Mouse (Mus musculus) spleen, postnatal 10 days (tissue): ENCODE data around the gene H2-DMa.

Source experiments
- DNase-seq, 2 experiments: peaks; one replicate each; pipeline ENCODE4 v3.0.0; 2021 to 2022; ENCODE audit warnings: low spot score in 2 of 2

H2-DMa gene

DNA sequence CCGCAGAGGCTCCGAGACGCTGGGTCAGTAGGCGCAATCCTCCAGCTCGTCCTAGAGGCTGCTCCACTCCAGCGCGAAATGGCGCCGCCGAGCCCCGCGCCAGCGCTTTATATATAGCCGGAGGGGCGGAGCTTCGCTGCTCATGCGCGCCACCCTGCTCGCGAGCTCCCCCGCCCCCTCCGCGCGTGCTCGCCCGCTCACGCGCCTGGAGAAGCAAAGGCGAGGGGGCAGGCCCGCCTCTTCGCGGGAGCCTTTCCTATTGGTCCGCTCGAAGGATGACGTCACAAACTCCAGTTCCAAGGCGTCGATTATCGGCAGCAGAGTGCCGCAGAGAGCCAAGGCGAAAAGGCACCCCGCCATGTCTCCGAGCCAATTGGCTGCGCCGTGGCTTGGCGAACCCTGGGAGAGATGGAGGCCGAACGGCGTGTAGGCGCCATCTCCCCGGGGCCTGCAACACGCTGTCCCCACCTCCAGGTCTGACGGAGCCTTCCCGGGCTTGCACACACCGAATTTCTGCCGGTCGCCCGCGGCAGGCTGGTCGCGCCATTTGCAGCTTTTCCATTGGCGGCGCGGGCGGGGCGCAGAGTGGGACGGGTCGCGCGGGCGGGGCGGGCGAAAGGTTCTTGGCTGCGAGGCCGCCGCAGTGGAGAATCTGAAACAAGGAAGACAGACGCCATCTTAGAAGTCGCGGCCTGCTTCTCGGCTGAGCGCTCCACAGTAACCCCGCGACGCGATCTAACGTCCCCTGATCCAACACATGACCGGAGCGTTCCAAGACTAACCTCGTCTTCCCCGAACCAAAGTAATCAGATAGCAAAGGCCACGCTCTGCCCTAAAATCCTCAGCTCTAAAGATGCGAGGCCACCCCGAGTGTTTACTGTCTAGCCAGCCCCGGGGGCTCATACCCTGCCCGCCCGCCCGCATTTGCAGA, at the start of gene H2-DMa:
TSS of gene H2-DMa (plus strand) at position 293 of the 931 bp plus-strand sequence.
- DNase-seq: peak; percentile 98

DNA sequence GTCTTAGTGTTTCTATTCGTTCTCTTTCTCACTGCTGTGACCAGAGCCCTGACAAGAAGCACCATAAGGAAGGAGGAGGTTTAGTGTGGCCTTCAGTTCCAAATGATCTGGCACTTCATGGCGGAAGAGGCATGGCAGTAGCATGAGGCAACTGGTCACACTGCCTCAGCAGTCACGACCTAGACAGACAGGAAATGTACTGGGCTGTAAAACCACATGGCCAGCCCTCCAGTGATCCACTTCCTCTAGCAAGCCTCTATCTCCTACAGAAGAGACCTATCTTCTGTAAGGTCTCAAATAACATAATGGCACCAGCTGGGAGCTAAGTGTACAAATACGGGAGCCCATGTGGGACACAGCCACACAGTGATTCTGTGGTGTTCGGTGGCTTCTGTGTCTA, 47.2 kb upstream of the H2-DMa start:
- DNase-seq: no peak

DNA sequence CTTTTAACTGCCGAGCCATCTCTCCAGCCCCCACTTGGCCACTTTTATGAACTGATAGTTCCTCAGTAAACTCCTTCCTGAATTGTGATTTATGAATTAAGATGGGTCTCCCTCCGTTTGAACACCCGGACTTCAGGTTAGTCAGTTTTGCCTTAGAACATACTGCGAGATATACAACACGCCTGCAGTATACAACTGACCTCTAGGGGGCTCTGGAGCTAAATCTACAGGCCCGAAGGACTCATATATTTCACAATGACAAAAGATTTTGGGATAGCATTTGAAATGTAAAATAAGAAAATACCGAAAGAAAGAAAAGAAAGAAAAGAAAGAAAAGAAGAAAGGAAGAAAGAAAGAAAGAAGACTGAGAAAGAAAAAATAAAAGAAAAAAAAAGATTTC, 44.1 kb upstream of the H2-DMa start:
- DNase-seq: peak; percentile 72 to 89

DNA sequence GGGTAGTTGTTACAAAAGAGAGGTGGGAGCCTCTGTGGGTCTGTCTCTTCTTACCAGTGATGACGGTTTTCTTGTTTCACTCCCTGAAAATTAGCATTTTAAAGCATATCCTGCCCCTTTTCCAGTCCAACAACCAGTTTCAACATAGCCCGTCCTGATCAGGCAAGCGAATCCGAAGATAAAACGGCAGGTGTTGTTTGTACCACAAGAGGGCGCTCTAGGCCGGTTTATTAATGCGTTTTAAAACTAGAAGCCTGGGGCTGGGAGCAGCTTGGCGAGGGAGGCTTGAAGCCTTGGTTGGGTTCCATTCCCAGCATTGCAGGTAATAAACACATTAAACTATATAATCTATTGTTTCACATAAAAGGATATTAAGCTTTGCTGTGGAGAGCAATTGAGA, 41.8 kb upstream of the H2-DMa start:
- DNase-seq: peak; percentile 51 to 82

DNA sequence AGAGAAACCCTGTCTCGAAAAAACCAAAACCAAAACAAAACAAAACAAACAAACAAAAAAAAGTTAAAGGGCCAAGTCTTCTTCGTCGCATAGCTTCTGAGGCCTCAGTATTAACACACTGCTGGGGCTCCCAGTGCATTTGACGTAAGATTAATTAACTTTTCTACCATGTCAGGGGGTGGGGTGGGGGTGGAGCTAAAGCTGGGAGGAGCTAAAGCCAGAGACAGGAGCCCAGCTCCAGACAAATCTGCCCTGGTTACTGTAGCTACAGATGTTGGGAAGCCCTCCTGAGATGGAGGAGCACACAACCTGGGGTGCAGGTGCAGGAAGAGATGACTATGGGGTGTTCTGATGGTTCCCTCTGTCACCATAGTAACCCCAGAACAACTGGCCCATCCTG, 41.2 kb upstream of the H2-DMa start:
- DNase-seq: no peak

DNA sequence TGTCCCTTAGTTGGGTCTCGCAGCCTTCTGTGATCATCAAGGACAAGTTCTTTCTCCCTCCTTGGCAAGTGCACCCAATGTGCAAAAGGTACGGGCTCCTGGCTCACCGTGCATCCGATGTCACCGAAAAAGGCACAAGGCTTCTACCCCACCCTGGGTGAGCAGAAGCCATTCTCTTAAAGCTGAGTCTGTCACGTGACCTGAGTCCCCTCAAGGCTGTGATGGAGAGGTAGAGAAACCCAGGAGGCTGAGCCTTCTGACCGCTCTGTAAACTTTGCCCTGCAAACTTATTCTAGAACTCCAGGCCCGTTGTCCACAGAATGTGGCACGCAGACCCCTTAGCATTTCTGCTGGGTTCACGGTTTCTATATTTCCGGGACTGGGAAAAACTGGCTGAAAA, 40.3 kb upstream of the H2-DMa start:
- DNase-seq: no peak

DNA sequence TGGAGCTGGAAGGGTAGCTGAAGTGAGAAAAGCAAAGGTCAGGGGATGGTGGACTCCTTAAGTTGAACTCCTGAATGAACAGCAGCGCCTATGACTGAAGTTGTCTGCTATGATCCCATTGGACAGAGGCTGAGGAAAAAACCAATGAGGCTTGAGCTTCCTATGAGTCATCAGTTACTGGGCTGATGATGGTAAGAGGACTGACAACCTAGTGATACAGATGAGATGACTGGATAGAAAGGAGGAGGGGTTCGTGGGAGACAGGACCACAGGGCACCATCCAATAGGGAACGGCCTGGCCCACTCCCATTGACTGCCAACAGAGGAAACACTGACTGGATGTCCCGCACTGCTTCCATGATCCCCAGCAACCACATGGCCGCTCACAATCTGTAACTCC, 39.7 kb upstream of the H2-DMa start:
- no peak for DNase-seq

DNA sequence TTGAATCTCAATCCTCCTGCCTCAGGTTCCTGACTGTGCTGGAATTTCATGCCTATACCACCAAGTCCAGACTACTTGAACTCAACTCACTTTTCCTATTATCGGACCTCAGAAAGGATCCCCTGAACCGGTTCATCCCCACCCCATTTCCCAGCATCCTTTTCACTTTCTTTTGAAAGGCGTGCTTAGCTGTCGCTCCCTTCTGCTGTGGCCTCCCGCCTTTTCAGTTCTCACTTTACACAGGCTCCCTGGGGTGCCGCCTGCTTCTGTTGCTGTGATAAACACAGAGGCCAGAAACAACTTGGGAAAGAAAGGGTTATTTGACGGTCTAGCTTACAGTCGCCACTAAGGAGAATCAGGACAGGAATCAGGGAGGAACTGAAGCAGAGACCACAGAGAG, 36.2 kb upstream of the H2-DMa start:
- DNase-seq: no peak

DNA sequence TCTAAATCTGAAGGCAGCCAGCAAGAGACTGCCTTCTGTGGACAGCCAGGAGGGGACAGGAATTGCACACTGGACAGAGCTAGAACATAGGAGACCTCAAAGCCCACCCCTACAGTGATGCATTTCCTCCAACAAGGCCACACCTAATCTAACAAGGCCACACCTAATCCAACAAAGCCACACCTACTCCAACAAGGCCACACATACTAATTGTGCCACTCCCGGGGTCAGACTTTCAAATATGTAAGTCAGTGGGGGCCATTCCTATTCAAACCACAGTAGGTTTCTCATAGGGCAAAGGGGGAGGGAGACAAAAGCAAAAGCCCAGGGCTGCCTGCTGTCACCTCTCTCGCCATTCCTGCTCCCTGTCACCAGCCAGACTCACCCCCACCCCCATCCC, 32.0 kb upstream of the H2-DMa start:
- no peak for DNase-seq

DNA sequence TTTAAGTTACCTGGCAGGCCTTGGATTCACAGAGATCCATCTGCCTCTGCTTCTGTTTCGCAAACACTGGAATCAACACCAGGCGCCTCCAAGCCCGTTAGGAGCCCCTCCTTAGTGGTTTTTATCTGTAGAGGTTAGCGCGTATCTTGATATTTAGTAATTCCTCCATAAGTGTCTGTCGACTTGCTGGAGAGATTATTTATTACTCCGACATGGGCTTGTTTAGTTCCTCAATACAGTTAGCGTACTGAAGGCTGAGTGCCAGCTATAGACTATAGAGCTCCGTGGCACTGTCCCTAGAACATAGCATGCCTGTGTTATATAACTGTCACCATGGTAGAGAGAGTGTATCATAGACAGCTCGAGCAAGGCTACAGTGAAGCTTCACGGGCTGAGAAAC, 31.2 kb upstream of the H2-DMa start:
- no peak for DNase-seq

DNA sequence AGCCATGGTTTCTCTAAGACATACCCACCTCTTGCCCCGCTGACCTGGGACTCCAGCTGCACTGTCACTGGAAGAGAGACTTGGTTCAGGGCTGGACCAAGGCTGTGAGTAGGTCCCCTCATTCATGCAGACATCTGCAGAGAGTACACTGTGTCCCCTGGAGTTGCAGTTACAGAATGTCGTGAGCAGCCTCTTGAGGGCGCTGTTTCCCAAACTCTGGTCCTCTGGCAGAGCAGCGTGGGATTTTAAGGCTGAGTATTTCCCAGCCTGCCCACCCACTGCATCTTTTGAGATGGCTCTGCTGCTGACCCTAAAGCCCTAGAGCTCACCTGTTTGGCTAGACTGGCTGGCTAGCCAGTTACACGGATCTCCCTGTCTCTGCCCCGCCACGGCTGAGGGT, 28.4 kb upstream of the H2-DMa start:
- peak; percentile 26 to 79 for DNase-seq

DNA sequence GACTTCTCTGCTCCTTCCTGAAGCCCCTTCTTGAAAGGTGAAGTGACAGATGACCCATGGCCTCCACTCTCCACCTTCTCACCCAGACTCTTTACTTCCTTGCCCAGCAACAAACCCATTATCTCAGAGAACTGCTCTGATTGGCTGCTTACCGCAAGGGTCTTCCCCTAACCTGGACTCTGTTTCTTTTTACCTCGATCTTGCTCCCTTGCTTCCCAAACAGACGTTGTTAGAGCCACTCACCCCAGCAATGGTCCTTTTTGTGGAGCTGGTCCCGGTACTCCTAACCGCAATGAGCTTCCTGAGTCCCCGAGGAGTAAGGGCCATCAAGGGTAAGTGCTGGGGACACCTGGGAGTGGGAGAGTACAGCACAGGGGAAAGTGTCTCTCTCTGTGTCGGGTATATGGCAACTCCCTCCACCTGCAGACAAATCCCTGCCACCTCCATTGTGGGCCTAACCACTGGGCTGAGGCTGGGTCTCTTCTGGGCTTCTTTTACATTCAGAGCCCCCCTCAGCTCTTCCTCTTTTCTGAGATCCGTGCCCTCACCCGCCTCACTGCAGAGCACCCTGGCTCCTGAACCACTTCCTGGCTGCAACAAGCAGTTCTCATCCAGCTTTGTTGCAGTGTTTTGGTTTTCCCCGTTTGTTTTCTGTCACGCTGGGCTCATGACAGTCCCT, 27.0 kb upstream of the H2-DMa start, which contains the start of gene H2-Oa:
TSS of gene H2-Oa (plus strand) at position 144 of the 679 bp plus-strand sequence.
- DNase-seq: peak; percentile 22 to 52

DNA sequence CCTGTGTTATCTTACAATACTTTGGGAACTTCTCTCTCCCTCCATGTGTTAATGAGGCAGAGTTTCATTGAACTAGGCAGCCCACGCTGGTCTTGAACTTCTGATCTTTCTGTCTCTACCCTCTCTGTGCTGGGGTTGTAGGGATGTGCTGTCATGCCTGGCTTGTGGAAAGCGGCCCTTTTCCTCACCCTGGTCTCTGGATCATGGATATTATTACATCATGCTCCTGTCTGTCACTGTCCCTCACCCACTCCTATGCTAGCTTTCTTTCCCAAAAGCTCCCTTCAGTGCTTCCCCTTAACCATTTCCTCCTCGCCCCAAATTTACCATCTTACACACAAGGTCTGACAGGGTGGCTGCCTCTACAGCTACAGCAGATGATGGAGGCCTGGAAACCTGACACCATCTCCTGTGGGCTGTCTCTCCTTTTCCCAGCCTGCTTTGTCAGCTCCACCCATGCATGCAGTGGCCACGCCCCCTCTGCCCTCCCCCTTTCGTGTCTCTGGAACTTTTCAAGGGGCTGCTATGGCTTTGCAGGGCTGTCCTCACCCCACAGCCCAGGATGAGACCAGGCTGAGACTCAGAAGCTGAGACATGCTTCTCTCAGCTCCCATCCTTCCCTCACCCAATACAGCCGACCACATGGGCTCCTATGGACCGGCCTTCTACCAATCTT, 26.0 kb upstream of the H2-DMa start:
- DNase-seq: peak in 1 of 2 experiments; percentile 54

DNA sequence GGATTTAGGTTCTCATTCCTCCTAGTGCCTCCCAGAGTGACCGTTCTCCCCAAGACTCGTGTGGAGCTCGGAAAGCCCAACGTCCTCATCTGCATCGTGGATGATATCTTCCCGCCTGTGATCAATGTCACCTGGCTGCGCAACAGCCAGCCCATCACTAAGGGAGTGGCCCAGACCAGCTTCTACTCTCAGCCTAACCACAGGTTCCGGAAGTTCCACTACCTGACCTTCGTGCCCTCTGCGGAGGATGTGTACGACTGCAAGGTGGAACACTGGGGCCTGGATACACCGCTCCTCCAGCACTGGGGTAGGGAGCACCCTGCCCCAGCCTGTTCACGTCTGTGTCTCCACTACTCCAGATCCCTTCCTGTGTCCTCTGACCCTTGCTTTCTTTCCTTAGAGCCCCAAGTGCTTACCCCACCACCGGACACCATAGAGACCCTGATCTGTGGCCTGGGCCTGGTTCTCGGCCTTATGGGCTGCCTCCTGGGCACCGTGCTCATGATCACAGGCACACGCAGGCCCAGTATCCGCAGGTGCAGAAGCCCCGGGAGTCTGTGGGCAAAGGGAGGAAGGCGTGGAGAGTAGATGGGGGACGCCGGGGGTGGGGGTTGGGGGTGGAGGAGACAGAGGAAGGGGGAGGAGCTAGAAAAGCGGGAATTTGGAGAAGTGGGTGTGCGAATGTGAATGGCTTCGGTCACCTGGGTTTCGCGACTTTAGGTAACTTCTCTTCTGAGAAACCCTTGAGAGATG, 24.9 kb upstream of the H2-DMa start:
- DNase-seq: no peak

DNA sequence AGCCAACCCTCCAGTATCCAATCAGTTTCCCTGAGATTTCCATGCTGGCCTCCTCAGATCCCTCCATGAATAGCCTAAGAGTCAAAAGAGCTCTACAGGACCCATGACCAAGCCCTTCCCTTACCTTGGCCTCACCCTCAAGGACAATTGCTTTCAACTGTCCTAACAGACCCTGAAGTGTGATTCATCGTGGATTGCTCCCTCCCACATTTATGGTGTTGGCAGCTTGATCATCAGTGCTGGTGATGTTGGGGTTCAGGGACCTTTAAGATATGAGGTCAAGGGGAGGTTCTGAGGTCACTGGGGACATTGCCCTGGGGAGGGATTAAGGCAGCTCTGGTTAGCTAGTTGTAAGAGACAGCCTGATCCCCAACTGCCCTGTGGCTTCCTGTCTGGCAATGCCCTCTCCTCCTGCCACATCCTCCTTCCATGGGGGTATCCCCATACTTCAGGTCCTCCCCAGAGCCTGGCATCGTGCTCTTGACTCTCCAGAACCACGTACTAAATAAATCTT, 22.8 kb upstream of the H2-DMa start:
- DNase-seq: no peak

DNA sequence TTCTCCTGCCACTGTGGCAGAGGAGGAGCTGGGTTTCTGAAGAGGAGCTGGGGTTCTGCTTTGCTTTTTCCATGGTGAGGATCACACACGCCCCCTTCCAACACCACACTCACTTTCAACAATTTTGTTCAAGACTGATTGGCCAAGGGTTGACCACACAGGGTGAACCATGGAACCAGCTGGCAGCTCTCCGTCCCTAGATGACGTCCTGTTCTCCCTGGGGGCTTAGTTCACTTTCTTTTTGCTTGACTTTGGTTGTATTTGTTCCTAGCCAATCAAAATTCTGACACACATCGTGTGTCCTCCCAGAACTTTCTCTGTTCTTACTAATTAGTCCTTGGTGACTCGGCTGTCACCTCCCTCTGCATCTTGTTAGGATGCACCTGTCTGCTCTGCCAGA, 22.1 kb upstream of the H2-DMa start:
- no peak for DNase-seq

DNA sequence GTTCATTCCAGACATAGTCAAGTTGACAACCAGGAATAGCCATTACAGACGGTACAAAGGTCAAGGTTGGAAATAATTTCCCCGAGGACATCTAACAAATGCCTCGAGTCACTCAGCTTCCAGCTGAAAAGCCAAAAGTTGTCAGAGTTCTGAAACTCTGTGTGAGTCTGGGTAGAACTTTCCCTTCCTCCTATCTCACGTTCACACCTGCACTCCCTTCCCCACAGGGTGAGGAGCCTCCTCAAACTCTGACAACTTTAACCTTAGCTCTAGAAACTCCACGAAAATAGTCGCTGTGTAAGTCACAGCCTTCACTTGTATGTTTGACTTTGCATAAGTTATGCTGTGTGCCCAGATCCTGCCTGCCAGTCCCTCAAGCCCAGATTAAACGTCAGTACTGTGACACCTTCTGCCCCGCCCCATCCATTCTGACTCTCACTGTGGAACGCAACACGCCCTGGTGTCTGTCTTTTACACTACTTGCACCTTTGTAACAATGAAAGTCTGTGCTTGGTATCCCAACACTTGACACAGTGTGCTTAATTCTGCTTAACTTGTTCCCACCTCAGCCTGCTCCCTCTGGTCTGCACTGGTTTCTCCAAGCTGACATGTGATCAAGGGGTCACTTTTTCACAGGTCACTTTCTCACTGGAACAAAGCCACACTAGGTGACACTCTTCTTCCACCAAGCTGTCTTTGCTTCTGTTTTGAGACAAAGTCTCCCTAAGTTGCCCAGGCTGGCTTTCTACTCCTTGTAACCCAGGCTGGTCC, 20.4 kb upstream of the H2-DMa start:
- no peak for DNase-seq

DNA sequence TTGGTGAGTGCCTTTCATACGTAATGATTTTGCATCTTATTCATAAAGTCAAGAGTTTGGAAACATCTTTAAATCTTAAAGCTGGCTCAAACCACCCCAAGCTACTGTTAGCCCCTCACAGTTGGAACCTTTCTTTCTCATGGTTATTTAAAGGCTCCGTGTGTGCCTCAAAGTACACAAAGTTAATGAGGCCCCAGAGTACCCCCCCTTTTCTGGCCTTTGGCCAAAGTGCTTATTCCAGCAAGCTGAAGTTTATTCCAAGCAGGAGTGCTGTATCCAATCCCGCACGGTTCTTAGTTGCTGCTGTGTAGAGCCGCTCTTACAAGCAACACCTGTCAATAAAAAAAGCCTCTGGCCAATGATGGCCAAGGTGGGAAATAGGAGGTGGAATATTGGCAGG, 19.8 kb upstream of the H2-DMa start:
- DNase-seq: no peak

DNA sequence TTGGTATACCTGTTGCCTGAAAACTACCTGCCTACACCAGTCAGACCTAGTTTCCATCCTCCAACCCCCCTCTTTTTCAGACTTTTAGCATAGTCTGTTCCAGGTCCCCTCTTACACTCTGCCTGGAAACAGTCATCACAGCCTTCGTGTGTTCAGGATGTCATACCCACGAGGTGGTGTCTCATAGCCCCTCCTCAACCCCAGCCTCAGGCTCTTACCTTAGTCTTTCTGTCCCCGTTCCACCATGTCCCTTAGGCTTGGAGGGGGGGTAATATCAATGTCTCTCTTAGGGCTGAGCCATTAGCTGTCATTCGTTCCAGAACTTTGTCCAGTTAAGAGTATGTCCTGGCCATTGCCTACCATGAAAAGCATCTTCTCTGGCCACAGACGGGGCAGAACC, 18.2 kb upstream of the H2-DMa start:
- no peak for DNase-seq

DNA sequence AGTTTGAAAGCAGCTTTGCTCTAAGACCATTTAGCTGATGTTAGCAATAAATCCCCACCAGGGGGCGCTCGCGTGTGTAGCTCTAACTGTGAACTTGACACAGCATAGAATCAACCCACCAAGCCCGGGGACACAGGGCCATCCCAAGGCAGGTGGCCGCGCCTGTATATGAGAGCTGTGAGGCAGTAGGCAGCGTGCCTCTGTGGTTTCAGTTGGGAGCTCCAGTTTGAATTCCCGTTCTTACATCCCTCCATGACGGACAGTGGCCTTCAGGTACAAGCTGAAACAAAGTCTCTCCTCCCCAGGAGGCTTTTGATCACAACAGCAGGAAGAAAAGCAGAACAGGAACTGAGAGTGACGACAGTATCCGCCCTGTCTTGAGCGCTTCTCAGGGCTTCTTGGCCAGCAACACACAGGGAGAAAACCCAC, 17.7 kb upstream of the H2-DMa start:
- peak; percentile 96 to 98 for DNase-seq

DNA sequence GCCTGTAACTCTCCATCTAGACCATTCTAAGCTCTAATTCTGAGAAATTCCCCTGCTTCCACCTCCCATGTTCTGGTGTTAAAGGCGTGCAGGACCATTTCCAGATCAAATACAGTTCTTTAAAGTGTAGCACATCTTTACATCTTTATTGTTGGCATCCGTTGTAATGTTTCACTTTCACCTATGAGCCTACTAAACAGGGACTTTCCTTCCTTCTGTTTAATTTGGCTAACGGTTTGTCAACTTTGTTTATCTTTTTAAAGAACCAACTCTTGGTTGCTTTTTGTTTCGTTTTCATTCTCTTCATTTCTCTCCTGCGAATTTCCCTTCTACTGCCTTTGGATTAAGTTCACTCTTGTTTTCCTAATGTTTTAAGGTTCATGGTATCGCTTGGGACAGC, 16.5 kb upstream of the H2-DMa start:
- no peak for DNase-seq
